10 mouse cellular contexts compared by ENCODE assay signal in genomic region chr10:96397931-96398561, GRCm38 (mm10).
DNase-seq lines count a peak whose midpoint lies in the region; ATAC-seq lines count a peak whose summit lies in the region.
"Had no signal": no experiment of that assay in that cellular context is flagged by ENCODE, and none has a peak within 500 bp of the region (broad histone marks: within the 10 kb centered on the region; RNA-seq: fewer than 3 reads in every experiment).

No protein-coding gene starts in this region.

- no peaks in the 10 kb centered on the region for H3K36me3 ChIP-seq in kidney, embryonic 16.5 days (ENCODE audit: insufficient read depth, low read length)
- H3K36me3 ChIP-seq in embryonic facial prominence, embryonic 14.5 days (ENCODE audit: control insufficient read depth, insufficient read depth, low read length): no peaks in the 10 kb centered on the region
- no peaks in the 10 kb centered on the region for H3K36me3 ChIP-seq in neural tube, embryonic 14.5 days (ENCODE audit: control insufficient read depth, insufficient read depth, low read length)

- no peak overlapping the region for H3K4me2 ChIP-seq in kidney, embryonic 16.5 days (replicated peaks; ENCODE audit: low read depth, low read length)
- H3K4me2 ChIP-seq in embryonic facial prominence, embryonic 14.5 days (ENCODE audit: low read depth, low read length): peak overlapping the region; percentile 13; the same call in 1 of the 2 replicates
- no peak overlapping the region for H3K4me2 ChIP-seq in neural tube, embryonic 14.5 days (ENCODE audit: low read depth, low read length)

- H3K9ac ChIP-seq in kidney, embryonic 16.5 days (replicated peaks; ENCODE audit: low read length): no peak overlapping the region
- no peak overlapping the region for H3K9ac ChIP-seq in embryonic facial prominence, embryonic 14.5 days (ENCODE audit: low read depth, low read length)
- H3K9ac ChIP-seq in neural tube, embryonic 14.5 days (replicated peaks; ENCODE audit: low read depth, low read length): no peak overlapping the region

- no peaks in the 10 kb centered on the region for H3K27me3 ChIP-seq in kidney, embryonic 16.5 days (ENCODE audit: insufficient read depth, low read length)
- no peaks in the 10 kb centered on the region for H3K27me3 ChIP-seq in embryonic facial prominence, embryonic 14.5 days (replicated peaks; ENCODE audit: control insufficient read depth, insufficient read depth, low read length)
- no peaks in the 10 kb centered on the region for H3K27me3 ChIP-seq in neural tube, embryonic 14.5 days (ENCODE audit: control insufficient read depth, insufficient read depth, low read length)

- 55% methylated on average over 13 of the region's 13 CpGs for WGBS in kidney, embryonic 16.5 days
- WGBS in embryonic facial prominence, embryonic 14.5 days: 36% methylated on average over 13 of the region's 13 CpGs
- WGBS in neural tube, embryonic 14.5 days: 46% methylated on average over 13 of the region's 13 CpGs

- peaks cover 23% of the 10 kb centered on the region for H3K4me1 ChIP-seq in kidney, embryonic 16.5 days (ENCODE audit: insufficient read depth, low read length)
- peaks cover 18% of the 10 kb centered on the region for H3K4me1 ChIP-seq in embryonic facial prominence, embryonic 14.5 days (ENCODE audit: control insufficient read depth, insufficient read depth, low read length)
- peaks cover 6% of the 10 kb centered on the region; the same call in 1 of the 2 replicates for H3K4me1 ChIP-seq in neural tube, embryonic 14.5 days (ENCODE audit: control insufficient read depth, insufficient read depth, low read length)

- no peak overlapping the region for H3K4me3 ChIP-seq in kidney, embryonic 16.5 days (ENCODE audit: low read length)
- no peak overlapping the region for H3K4me3 ChIP-seq in embryonic facial prominence, embryonic 14.5 days (ENCODE audit: low read depth, low read length)
- no peak overlapping the region for H3K4me3 ChIP-seq in neural tube, embryonic 14.5 days (ENCODE audit: low read depth, low read length)
- H3K4me3 ChIP-seq: myocyte had no signal

- H3K9me3 ChIP-seq in kidney, embryonic 16.5 days (ENCODE audit: low read length): no peaks in the 10 kb centered on the region
- H3K9me3 ChIP-seq in embryonic facial prominence, embryonic 14.5 days (ENCODE audit: control insufficient read depth, low read length): no peaks in the 10 kb centered on the region
- H3K9me3 ChIP-seq in neural tube, embryonic 14.5 days (ENCODE audit: control insufficient read depth, low read length): no peaks in the 10 kb centered on the region

- H3K27ac ChIP-seq in kidney, embryonic 16.5 days (ENCODE audit: low read length): peak overlapping the region; percentile 32; the same call in 1 of the 2 replicates
- peak overlapping the region; percentile 46; the same call in 1 of the 2 replicates for H3K27ac ChIP-seq in embryonic facial prominence, embryonic 14.5 days (replicated peaks; ENCODE audit: low read depth, low read length)
- no peak overlapping the region for H3K27ac ChIP-seq in neural tube, embryonic 14.5 days (ENCODE audit: low read depth, low read length)

- no peak for ATAC-seq in kidney, embryonic 16.5 days (ENCODE audit: low FRiP score, low TSS enrichment)
- ATAC-seq in embryonic facial prominence, embryonic 14.5 days (ENCODE audit: low read depth): peak; percentile 60
- ATAC-seq in inflammation-experienced regulatory T-cells, adult 6 months: peak; percentile 2
- peak; percentile 56 for ATAC-seq in neural tube, embryonic 14.5 days (ENCODE audit: low read depth)

- DNase-seq in kidney, postnatal 14 days: no peak
- DNase-seq in embryonic facial prominence, embryonic 14.5 days (ENCODE audit: low spot score): peak; percentile 73
- no peak for DNase-seq in MN1 (ENCODE audit: low spot score)
- DNase-seq in lung, adult 18-20 months: no peak
- DNase-seq in gastrocnemius, adult 18-20 months (ENCODE audit: low spot score): no peak
- DNase-seq: liver had no signal
